Mouse (Mus musculus) CD4-positive, CD25-positive, alpha-beta regulatory T cell, adult 2 months (primary cell): ENCODE data around the gene Cftr.

Experiments used
- DNase-seq: peaks from one replicate; pipeline ENCODE4 v3.0.0-alpha.2; 2012; ENCODE audit warnings: low read depth, low spot score

The Cftr gene

DNA sequence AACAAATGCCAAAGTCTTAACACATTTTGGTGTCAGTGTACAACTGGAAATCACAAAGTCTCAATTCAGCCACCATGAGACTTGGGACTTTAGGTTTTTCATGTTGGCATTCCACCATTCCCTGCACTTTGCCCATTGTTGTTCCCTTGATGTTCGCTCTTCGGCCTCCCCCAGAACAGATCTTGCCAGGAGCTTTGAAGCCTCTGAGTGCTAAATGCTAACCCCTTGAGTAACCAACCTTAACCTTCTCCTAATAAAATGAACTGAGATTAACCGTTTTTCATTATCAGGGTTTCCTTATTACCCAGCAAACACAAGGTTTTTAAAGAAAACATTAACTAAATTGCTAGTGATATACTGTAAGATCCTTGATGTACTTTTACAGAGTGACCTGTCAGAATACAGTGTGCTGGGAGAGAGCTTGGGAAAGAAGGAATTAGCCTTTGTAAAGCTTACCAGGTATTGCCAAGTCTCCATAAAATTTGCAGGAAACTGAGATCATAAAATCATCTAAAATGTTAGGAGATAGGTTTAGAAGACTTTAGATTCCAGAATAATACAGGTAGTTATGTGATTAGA, 144.0 kb downstream of the Cftr start:
- no peak for DNase-seq

DNA sequence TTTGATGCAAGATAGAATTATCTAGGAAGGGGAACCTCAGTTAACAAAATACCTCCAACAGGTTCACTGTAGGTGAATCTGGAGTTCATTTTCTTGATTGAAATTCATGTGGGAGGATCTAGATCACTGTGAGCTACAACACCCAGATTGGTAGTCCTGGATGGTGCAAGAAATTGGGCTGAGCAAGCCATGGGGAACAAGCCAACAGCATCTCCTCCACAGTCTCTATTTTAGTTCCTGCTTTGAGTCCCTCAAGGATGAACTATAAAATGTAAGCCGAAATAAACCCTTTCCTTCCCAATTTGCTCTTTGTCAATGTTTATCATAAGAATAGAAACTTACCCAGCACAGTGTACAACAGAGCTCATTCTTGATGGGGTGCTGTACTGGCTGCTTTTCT, 152.5 kb downstream of the Cftr start:
- no peak for DNase-seq

DNA sequence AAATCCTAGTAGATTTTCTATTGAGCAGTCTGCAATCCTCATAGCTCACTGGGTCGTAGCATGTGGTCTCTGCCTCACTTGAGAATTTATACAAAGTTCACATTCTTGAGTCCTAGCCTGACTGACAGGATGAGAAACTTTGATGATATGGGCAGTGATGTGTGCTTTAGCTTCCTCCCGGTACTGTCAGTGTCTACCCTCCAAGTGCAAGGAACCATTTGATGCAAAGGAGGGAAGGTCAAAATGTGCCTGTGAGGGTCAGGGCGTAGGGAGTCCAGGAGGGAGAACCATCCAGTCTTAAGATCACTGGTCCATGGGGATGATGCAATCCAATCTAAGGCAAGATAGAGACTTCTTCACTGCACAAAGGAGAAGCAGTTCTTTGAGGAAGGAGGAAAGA, 164.9 kb downstream of the Cftr start:
- no peak for DNase-seq

DNA sequence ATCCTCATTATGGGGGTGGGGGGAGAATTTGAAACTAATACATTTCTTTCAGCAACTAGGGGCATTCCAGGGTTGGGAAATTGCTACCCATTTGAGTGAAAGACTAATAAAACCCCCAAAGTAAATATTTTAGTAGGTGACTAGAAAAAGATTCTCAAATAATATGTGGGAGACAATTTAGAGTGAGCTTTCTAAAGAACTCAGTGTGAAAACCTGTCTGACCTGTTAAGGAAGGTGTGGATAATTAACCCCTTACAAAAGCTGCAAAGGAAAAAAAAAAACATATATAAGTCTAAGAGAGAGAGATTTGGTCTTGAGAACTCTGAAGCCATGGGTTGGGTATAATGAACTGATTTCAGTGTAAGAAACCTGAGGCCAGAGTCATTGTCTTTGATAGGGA, 167.8 kb downstream of the Cftr start:
- no peak for DNase-seq

DNA sequence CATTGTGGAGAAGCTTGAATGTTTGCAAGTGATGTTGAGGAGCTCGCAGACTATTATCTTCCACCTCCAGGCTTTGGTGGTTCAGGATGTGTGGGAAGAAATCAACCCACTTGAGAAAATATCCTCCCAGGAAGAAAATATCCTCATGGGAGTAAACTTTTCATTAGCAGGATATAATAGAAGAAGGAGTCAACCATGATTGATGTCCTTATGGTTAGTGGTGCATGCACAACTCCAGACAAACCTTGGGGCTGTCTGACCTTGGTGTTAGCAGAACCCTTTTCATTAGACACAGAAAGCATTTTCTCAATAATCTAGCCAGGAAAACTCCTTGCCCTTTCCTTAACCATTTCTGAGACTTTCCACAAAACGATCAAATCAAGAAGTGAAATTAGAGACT, 173.8 kb downstream of the Cftr start:
- no peak for DNase-seq

DNA sequence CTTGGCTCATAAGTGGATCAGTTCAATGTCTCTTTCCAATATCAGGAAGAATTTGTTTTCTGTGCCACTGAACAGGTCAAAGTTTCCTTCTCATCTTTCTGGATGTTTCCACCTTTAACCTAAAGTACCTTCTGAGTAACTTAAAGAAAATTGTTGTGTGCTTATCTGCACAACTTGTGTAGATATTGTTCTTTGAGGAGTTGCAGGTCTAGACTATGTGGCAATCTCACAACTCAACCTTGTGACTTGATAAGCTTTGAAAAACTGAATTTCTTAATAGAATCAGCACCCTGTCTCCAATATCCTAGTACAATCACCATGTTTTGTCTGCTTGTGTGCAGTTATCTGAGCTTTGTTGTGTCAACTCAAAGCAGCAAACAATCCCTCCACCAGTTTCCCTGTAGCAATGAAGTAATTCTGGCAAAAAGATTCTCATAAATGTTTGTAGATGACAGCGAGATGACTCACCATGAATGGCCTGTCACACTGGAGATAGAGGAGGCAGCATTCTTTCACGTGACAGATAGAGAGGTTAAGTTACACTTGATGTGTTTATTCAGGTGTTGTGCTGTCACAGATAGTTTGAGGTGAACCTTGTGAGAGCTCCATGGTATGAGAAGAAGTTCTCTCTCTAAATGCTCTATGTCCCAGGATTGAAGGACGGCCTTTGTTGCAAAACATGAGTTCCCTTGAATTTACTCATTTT, 178.8 kb downstream of the Cftr start:
- no peak for DNase-seq

DNA sequence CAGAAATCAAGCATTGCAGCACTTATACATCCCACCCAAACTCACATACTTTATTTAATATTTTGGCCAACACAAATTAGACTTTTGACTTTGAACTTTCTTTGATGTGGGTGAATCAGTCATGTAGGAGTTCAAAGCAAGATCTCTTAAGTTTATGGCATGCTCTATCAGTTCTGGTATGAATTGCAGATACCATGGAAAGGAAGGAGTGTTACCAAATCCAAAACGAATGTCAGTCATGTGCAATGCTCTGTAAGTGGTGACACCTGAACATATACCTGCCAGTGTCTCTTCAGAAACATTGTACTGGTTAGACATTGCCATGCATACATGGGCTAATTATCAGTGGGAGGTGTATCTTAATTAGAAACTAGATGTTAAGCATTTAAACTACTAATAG, 189.7 kb downstream of the Cftr start:
- no peak for DNase-seq

DNA sequence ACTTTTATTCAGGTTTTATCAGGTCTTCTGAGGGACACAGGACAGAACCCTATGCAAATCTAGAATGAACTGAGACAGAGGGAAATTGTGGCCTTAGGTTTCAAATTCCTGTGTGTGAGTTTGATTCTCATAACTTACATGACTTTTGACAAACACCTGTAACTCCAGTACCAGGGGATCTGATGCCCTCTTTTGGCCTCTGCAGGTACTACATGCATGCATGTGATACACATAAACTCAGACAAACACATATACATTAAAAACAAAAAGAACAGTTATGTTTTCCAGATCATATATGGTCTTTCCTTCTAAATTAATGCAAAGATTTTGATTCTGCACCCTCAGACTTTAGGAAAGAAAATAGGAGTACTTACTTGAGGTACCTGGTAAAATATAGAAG, 190.5 kb downstream of the Cftr start:
- no peak for DNase-seq

DNA sequence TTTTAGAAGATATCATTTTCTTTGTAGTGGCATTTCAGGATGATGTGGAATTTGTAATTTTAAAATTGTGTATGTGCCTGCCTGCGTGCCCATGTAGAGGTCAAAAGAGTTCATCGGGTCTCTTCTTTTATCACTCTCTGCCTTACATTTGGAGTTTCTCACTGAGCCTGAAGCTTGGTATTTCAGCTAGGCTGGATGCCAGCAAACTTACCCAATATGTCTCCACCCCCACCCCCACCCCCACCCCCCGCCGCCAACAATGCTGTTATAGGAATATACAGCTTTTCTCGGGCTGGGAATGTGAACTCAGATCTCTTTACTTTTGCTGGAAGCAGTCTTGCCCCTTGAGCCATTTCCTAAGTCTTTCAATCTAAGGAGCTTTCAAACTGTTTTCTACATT, 191.7 kb downstream of the Cftr start:
- DNase-seq: no peak

DNA sequence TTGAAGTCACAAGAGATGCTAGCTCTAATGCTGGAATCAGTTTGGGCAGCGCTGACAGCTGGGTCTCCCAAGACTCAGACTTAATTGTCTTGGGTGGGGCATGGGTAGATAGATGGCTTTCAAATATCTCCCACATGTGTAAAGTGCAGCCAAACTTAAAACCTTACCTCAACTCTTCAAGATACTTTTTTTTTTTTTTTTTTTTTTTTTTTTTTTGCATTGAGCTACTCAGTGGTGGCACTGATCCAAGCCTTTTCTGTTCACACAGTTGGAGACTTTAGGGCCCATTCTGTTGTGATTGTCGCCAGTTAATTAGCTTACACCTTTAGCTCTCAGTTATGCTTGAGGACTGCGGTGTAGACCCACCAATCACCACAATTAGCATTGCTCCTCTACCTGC, 198.6 kb downstream of the Cftr start:
- no peak for DNase-seq

DNA sequence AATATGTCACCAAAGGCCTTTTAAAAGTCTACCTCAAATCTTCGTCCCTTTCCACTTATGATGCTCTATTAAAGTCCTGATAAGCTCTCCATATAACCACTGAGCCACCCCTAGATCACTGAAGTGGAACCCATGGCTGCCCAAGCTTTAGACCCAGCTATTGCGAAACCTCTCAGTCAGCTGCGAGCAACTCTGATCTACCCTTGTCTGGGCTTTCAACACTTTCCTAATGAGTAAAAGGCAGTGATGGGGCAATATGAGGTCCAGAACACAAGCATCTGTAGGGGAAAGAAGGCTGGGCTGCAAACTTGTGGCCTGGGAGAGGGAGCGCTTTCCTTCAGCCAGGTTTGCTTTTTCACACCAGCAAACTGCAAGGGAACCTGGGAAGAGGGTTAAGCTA, 199.2 kb downstream of the Cftr start:
- no peak for DNase-seq
